Mouse (Mus musculus): Measurements from ENCODE around the gene Irf6. TPM values are rescaled to one million over a fixed set of nuclear protein-coding genes. Genes with fewer than 3 reads are reported as not detected.
A peak's percentile ranks its signal among the peaks of the same experiment; 100 is the strongest.

The Irf6 gene
- polyA plus RNA-seq, 1 experiment: 1.5 TPM

- no peaks in the 10 kb centered on the region for H3K36me3 ChIP-seq (ENCODE audit: control insufficient read depth, insufficient read depth, low read length)
- DNase-seq (ENCODE audit: low read depth in 1 of 2, low spot score in 2 of 2): peak in 1 of 2 experiments; percentile 62
- no peak overlapping the region for H3K4me3 ChIP-seq (ENCODE audit: extremely low read depth, insufficient read depth, insufficient read length)
- 20% methylated on average over 18 of the region's 18 CpGs for WGBS
- no peaks in the 10 kb centered on the region for H3K27me3 ChIP-seq (ENCODE audit: control insufficient read depth, insufficient read depth, low read length)
- H3K27ac ChIP-seq (ENCODE audit: insufficient read depth, low read length): peak overlapping the region; percentile 34; the same call in 1 of the 2 replicates
- peaks cover 8% of the 10 kb centered on the region; the same call in 1 of the 2 replicates for H3K4me1 ChIP-seq (ENCODE audit: control insufficient read depth, insufficient read depth, insufficient read length)
- no peak for TF ChIP-seq POLR2A (IDR thresholded peaks at IDR 0.05; ENCODE audit: low read depth, low read length)
- no peak for TF ChIP-seq CTCF (IDR thresholded peaks at IDR 0.05; ENCODE audit: extremely low read depth, insufficient read depth, insufficient read length, insufficient replicate concordance)
These were observed 7.6 kb downstream of the Irf6 start for GRCm38 (mm10) chr1:193160317-193161032.

GRCm38 (mm10) chr1:193167746-193168145 is 14.8 kb downstream of the Irf6 start, which contains the start of gene A130010J15Rik:
TSS of gene A130010J15Rik (plus strand) at chr1:193168046.
- DNase-seq (ENCODE audit: low read depth in 1 of 2, low spot score in 2 of 2): no peak
- H3K4me3 ChIP-seq (ENCODE audit: extremely low read depth, insufficient read depth, insufficient read length): no peak within 1 kb of the TSS
- no peaks in the 10 kb centered on the region for H3K36me3 ChIP-seq (ENCODE audit: control insufficient read depth, insufficient read depth, low read length)
- TF ChIP-seq CTCF (IDR thresholded peaks at IDR 0.05; ENCODE audit: extremely low read depth, insufficient read depth, insufficient read length, insufficient replicate concordance): no peak
- TF ChIP-seq POLR2A (IDR thresholded peaks at IDR 0.05; ENCODE audit: low read depth, low read length): no peak
- WGBS: 88% methylated on average over 3 of the region's 3 CpGs
- H3K27me3 ChIP-seq (ENCODE audit: control insufficient read depth, insufficient read depth, low read length): no peaks in the 10 kb centered on the region
- H3K27ac ChIP-seq (ENCODE audit: insufficient read depth, low read length): no peak within 1 kb of the TSS
- H3K4me1 ChIP-seq (ENCODE audit: control insufficient read depth, insufficient read depth, insufficient read length): peaks cover 9% of the 10 kb centered on the region

- no peaks in the 10 kb centered on the region for H3K36me3 ChIP-seq (ENCODE audit: control insufficient read depth, insufficient read depth, low read length)
- H3K4me1 ChIP-seq (ENCODE audit: control insufficient read depth, insufficient read depth, insufficient read length): peaks cover 11% of the 10 kb centered on the region
- WGBS: 77% methylated on average over 7 of the region's 7 CpGs
- no peak for DNase-seq (ENCODE audit: low read depth in 1 of 2, low spot score in 2 of 2)
- no peak for TF ChIP-seq POLR2A (IDR thresholded peaks at IDR 0.05; ENCODE audit: low read depth, low read length)
- no peak for TF ChIP-seq CTCF (IDR thresholded peaks at IDR 0.05; ENCODE audit: extremely low read depth, insufficient read depth, insufficient read length, insufficient replicate concordance)
- no peaks in the 10 kb centered on the region for H3K27me3 ChIP-seq (ENCODE audit: control insufficient read depth, insufficient read depth, low read length)
- no peak overlapping the region for H3K4me3 ChIP-seq (ENCODE audit: extremely low read depth, insufficient read depth, insufficient read length)
- H3K27ac ChIP-seq (ENCODE audit: insufficient read depth, low read length): no peak overlapping the region
These were observed 16.3 kb downstream of the Irf6 start for GRCm38 (mm10) chr1:193169228-193169627.

GRCm38 (mm10) chr1:193169856-193170255 is 16.9 kb downstream of the Irf6 start:
- Histone ChIP-seq H3K4me3 (ENCODE audit: extremely low read depth, insufficient read depth, insufficient read length) (no peak overlapping the region), H3K27me3 (ENCODE audit: control insufficient read depth, insufficient read depth, low read length) (no peaks in the 10 kb centered on the region), H3K36me3 (ENCODE audit: control insufficient read depth, insufficient read depth, low read length) (peaks cover under 1% of the 10 kb centered on the region; the same call in 1 of the 2 replicates), H3K4me1 (ENCODE audit: control insufficient read depth, insufficient read depth, insufficient read length) (peaks cover 14% of the 10 kb centered on the region), H3K27ac (ENCODE audit: insufficient read depth, low read length) (no peak overlapping the region)
- DNase-seq (ENCODE audit: low read depth in 1 of 2, low spot score in 2 of 2): peak in 1 of 2 experiments; percentile 58
- WGBS: 52% methylated on average over 2 of the region's 2 CpGs
- TF ChIP-seq POLR2A (IDR thresholded peaks at IDR 0.05; ENCODE audit: low read depth, low read length) (no peak), CTCF (IDR thresholded peaks at IDR 0.05; ENCODE audit: extremely low read depth, insufficient read depth, insufficient read length, insufficient replicate concordance) (no peak)

- Histone ChIP-seq H3K27me3 (ENCODE audit: control insufficient read depth, insufficient read depth, low read length) (no peaks in the 10 kb centered on the region), H3K27ac (ENCODE audit: insufficient read depth, low read length) (peak overlapping the region; percentile 91), H3K4me3 (ENCODE audit: extremely low read depth, insufficient read depth, insufficient read length) (peak overlapping the region; percentile 85), H3K4me1 (ENCODE audit: control insufficient read depth, insufficient read depth, insufficient read length) (peaks cover 14% of the 10 kb centered on the region), H3K36me3 (ENCODE audit: control insufficient read depth, insufficient read depth, low read length) (peaks cover 1% of the 10 kb centered on the region)
- peak; percentile 97 to 99 for DNase-seq (ENCODE audit: low read depth in 1 of 2, low spot score in 2 of 2)
- WGBS: under 1% methylated on average over 48 of the region's 48 CpGs
- TF ChIP-seq POLR2A (IDR thresholded peaks at IDR 0.05; ENCODE audit: low read depth, low read length): peak; percentile 69
- TF ChIP-seq CTCF (IDR thresholded peaks at IDR 0.05; ENCODE audit: extremely low read depth, insufficient read depth, insufficient read length, insufficient replicate concordance): no peak
These were observed 20.3 kb downstream of the Irf6 start for GRCm38 (mm10) chr1:193172991-193173809.

GRCm38 (mm10) chr1:193173810-193174129 is 20.9 kb downstream of the Irf6 start:
- 10% methylated on average over 9 of the region's 9 CpGs for WGBS
- Histone ChIP-seq H3K4me1 (ENCODE audit: control insufficient read depth, insufficient read depth, insufficient read length) (peaks cover 14% of the 10 kb centered on the region), H3K27ac (ENCODE audit: insufficient read depth, low read length) (peak overlapping the region; percentile 84), H3K27me3 (ENCODE audit: control insufficient read depth, insufficient read depth, low read length) (no peaks in the 10 kb centered on the region), H3K4me3 (ENCODE audit: extremely low read depth, insufficient read depth, insufficient read length) (peak overlapping the region; percentile 54), H3K36me3 (ENCODE audit: control insufficient read depth, insufficient read depth, low read length) (peaks cover 3% of the 10 kb centered on the region)
- no peak for DNase-seq (ENCODE audit: low read depth in 1 of 2, low spot score in 2 of 2)
- no peak for TF ChIP-seq CTCF (IDR thresholded peaks at IDR 0.05; ENCODE audit: extremely low read depth, insufficient read depth, insufficient read length, insufficient replicate concordance)
- no peak for TF ChIP-seq POLR2A (IDR thresholded peaks at IDR 0.05; ENCODE audit: low read depth, low read length)

Measured in spleen, adult 2 months (tissue).